Mouse (Mus musculus): ENCODE results near the gene Peli1.

GRCm38 (mm10) chr11:21060386-21061074 lies 30.6 kb upstream of the Peli1 start:
- no peak for TF ChIP-seq CTCF (IDR thresholded peaks at IDR 0.05)
- no peak for TF ChIP-seq EP300 (IDR thresholded peaks at IDR 0.05)
